Mouse (Mus musculus) erythroblast, embryonic 14.5 days (primary cell): ENCODE measurements around the gene Wdr95.

Experiments used
- GATA1 ChIP-seq: IDR thresholded peaks from 2 replicates; pipeline ENCODE4 v1.6.1; 2012; ENCODE audit warnings: low read length, inconsistent platforms, mixed read lengths
- TAL1 ChIP-seq: IDR thresholded peaks from 3 replicates; pipeline ENCODE4 v1.6.1; 2012; ENCODE audit warnings: low read length, inconsistent platforms, mixed read lengths

GRCm38 (mm10) chr5:149566957-149567356, 38.5 kb downstream of the Wdr95 start:
- no peak for TF ChIP-seq TAL1
- no peak for TF ChIP-seq GATA1
